Mouse (Mus musculus) embryonic facial prominence, embryonic 13.5 days (tissue): ENCODE results near the gene Ncor2. TPM values are rescaled to one million over a fixed set of nuclear protein-coding genes. Genes with fewer than 3 reads are reported as not detected.
A peak's percentile ranks its signal among the peaks of the same experiment; 100 is the strongest.

Experiments
- ATAC-seq: fragments of 200-750 bp; cut with Nextera tagmentation; 2 replicates; pipeline ENCODE4 v1.8.0; 2017; ENCODE audit warnings: low read depth; ENCODE audit not compliant: insufficient number of reproducible peaks, insufficient read depth, low FRiP score, low TSS enrichment
- H3K27ac ChIP-seq: fragments of 300-500 bp; sonication (generic); 2 replicates; pipeline ENCODE4 v1.5.1; 2015; ENCODE audit warnings: moderate library complexity, mild to moderate bottlenecking, inconsistent platforms
- H3K27me3 ChIP-seq: fragments of 300-500 bp; sonication (generic); 2 replicates; pipeline ENCODE4 v1.6.1; 2015; ENCODE audit warnings: mild to moderate bottlenecking, inconsistent platforms
- H3K36me3 ChIP-seq: fragments of 300-500 bp; sonication (generic); 2 replicates; pipeline ENCODE4 v1.6.1; 2015; ENCODE audit warnings: mild to moderate bottlenecking, inconsistent platforms
- H3K4me1 ChIP-seq: fragments of 300-500 bp; sonication (generic); 2 replicates; pipeline ENCODE4 v1.6.1; 2015; ENCODE audit warnings: inconsistent platforms
- H3K4me2 ChIP-seq: fragments of 300-500 bp; sonication (generic); 2 replicates; pipeline ENCODE4 v1.6.1; 2015; ENCODE audit warnings: moderate library complexity, mild to moderate bottlenecking, inconsistent platforms
- H3K4me3 ChIP-seq: fragments of 300-500 bp; sonication (generic); 2 replicates; pipeline ENCODE4 v1.5.1; 2015; ENCODE audit warnings: mild to moderate bottlenecking, inconsistent platforms
- H3K9ac ChIP-seq: fragments of 300-500 bp; sonication (generic); 2 replicates; pipeline ENCODE4 v1.6.1; 2015; ENCODE audit warnings: mild to moderate bottlenecking, inconsistent platforms
- H3K9me3 ChIP-seq: fragments of 300-500 bp; sonication (generic); 2 replicates; pipeline ENCODE4 v1.6.1; 2016; ENCODE audit warnings: inconsistent platforms
- WGBS: fragments of 180-500 bp; shearing (Covaris S2); methylation state at CpG from one replicate; pipeline ENCODE4 v1.1.7; 2015; ENCODE audit warnings: mixed read lengths; 5-methylcytosine and 5-hydroxymethylcytosine counted together
- polyA plus RNA-seq: library from polyadenylated mRNA; unstranded; fragments of >200 nt; fragmentation: Nextera tagmentation; extraction: Ambion mirVana; gene quantifications from 2 replicates; pipeline ENCODE4 v1.2.1, GENCODE M21; 2015

Ncor2 gene
- polyA plus RNA-seq, 1 experiment from 2014 or later, result 36.2 TPM

DNA sequence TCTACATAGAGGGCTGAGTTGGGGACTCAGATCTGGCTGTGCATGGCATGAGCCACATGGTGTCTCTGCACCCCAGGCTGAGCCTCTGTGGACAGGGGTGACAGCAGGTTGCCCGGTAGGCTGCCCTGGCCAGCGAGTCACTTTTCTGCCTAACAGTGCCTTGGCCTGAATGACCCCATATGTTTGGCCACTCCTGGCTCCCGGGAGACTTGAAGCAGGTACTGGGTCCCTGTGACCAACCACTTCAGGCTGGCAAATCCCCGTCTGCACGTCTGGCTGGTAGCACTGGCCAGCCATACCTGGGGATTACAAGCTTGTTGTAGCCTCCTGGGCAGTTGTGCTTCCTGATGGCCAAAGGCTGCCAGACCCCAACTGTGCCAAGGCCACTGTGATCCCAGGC, 109.1 kb downstream of the Ncor2 start:
- peaks cover 88% of the 10 kb centered on the region for H3K36me3 ChIP-seq
- no peak overlapping the region for H3K4me3 ChIP-seq
- H3K9me3 ChIP-seq, result no peaks in the 10 kb centered on the region
- ATAC-seq, result no peak
- H3K27ac ChIP-seq, result peak overlapping the region; percentile 76; the same call in 1 of the 2 replicates
- peaks cover 35% of the 10 kb centered on the region for H3K4me1 ChIP-seq
- no peaks in the 10 kb centered on the region for H3K27me3 ChIP-seq
- no peak overlapping the region for H3K4me2 ChIP-seq
- H3K9ac ChIP-seq, result no peak overlapping the region
- WGBS, result 79% methylated on average over 5 of the region's 5 CpGs

DNA sequence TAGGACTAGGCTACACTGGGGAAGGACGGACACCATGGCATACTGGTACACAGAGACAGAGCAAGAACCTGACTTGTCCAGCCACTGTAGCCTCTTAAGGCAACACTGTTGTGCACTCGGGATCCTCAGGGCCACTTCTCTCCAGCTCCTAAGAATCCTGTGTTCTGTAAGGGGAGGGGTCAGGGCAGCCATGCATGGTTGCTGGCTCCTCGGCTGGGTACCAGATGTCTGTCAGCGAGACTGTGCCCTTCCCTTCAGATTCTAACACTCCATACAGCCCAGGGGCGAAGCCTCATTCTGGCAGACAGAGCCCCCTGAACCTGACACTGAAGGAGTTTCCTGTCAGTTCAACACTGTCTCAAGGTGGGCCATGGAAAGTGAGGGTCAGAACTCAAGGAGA, 109.6 kb downstream of the Ncor2 start:
- no peak overlapping the region for H3K9ac ChIP-seq
- WGBS, result 39% methylated on average over 5 of the region's 5 CpGs
- H3K9me3 ChIP-seq, result no peaks in the 10 kb centered on the region
- H3K27me3 ChIP-seq, result no peaks in the 10 kb centered on the region
- no peak overlapping the region for H3K4me3 ChIP-seq
- no peak overlapping the region for H3K4me2 ChIP-seq
- H3K36me3 ChIP-seq, result peaks cover 88% of the 10 kb centered on the region
- no peak for ATAC-seq
- peak overlapping the region; percentile 76 for H3K27ac ChIP-seq
- H3K4me1 ChIP-seq, result peaks cover 35% of the 10 kb centered on the region

DNA sequence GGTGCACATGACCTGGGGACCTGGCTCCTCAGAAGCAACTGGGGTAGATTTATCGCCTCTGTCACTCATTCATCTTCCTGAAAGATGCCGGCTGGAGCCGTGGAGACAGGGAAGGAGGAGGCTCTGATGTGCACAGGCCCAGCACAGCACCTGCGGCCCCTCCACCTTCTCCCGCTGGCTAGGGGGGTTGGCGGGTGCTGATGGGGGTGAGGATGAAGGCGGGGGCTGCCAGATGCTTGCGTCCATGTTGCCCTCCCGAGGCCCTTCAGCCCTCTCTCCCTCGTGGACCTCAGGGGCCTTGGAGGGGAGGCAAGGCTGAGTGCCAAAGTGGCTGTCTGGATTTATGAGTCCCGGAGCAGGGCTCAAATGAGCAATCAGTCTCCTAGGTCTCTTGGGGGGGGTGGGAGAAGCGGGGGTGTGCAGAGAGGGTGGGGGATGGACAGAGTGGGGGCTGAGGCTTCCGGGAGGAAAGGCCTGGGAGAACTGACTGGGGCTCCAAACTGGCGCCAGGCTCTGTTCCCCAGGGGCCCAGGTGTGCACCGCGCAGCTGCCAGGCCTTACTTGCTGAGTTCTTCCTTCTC, 110.6 kb downstream of the Ncor2 start:
- Histone ChIP-seq H3K4me3 (no peak overlapping the region), H3K4me1 (peaks cover 35% of the 10 kb centered on the region), H3K36me3 (peaks cover 88% of the 10 kb centered on the region), H3K4me2 (no peak overlapping the region), H3K27ac (peak overlapping the region; percentile 76), H3K9ac (0 out of 2 replicates have a peak overlapping the region, but pooled peaks have one; percentile 32), H3K9me3 (no peaks in the 10 kb centered on the region), H3K27me3 (no peaks in the 10 kb centered on the region)
- WGBS, result 77% methylated on average over 16 of the region's 16 CpGs
- no peak for ATAC-seq

DNA sequence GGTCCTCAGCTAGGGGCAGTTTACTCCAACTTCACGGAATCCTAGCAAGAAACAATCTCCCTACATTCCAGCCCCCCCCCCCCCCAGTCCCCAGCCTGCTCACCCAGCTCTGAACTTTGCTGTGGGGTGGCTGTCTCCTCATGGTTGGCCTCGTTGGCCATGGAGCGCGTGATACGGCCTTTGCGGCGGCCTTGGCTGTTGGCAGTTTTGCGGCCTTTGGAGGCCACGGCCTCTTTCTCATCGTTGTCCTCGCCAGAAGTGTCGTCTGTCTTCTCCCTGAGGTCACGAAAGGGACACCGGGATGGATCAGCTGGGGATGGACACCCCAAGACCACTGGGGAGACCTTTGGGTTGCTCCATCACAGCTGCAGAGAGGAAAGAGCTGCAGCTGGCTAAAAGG, 111.3 kb downstream of the Ncor2 start:
- no peak for ATAC-seq
- Histone ChIP-seq H3K9me3 (no peaks in the 10 kb centered on the region), H3K9ac (no peak overlapping the region), H3K36me3 (peaks cover 89% of the 10 kb centered on the region), H3K4me1 (peaks cover 40% of the 10 kb centered on the region), H3K4me3 (no peak overlapping the region), H3K4me2 (no peak overlapping the region), H3K27ac (no peak overlapping the region), H3K27me3 (no peaks in the 10 kb centered on the region)
- 94% methylated on average over 14 of the region's 14 CpGs for WGBS

DNA sequence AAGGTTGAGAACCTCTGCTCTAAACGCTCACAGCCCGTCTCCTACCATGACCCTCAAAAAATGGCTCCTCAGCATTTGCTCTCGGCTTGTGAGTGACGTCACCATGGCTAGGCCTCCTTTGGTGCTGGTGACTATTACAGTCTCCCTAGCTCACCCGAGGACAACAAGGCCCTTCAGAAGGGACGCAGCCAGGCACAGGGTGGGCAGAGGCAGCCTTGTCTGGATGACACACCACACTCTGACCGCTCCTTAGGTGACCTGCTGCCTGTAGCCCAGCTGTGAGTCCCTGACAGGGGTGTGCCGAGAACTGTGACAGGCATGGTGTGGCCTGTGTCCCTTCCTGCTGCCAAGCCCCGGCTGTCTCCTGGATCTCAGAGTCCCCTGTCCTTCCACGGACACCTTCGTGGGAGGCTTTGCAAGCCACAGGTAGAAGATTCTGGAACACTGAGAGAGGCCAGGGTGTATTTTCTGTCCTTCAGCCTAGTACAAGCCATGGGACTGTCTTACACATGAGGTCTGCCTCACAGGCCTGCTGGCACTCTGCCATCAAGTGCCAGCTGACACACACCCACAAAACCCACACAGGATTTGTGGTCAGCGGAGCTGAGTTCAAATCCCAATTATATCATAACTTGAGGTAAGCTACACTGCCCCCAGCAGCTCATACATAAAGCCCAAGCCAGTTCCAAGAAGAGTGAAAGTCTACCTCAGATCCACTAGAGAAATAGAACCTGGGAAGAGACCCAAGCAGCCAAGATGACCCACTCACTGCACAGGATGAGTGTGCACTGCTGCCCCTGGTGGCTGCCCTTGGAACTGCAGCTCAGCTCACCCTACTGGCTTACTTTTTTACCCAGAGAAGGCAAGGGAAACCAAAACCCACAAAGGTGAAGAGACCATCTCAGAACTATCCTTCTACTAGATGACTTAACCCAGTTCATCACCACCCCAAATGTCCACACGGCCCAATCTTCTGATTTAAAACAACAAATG, 112.2 kb downstream of the Ncor2 start:
- WGBS, result 87% methylated on average over 13 of the region's 13 CpGs
- no peak overlapping the region for H3K9ac ChIP-seq
- no peak overlapping the region for H3K4me2 ChIP-seq
- H3K27me3 ChIP-seq, result no peaks in the 10 kb centered on the region
- H3K4me3 ChIP-seq, result no peak overlapping the region
- H3K27ac ChIP-seq, result no peak overlapping the region
- H3K9me3 ChIP-seq, result no peaks in the 10 kb centered on the region
- no peak for ATAC-seq
- H3K4me1 ChIP-seq, result peaks cover 36% of the 10 kb centered on the region
- H3K36me3 ChIP-seq, result peaks cover 87% of the 10 kb centered on the region

DNA sequence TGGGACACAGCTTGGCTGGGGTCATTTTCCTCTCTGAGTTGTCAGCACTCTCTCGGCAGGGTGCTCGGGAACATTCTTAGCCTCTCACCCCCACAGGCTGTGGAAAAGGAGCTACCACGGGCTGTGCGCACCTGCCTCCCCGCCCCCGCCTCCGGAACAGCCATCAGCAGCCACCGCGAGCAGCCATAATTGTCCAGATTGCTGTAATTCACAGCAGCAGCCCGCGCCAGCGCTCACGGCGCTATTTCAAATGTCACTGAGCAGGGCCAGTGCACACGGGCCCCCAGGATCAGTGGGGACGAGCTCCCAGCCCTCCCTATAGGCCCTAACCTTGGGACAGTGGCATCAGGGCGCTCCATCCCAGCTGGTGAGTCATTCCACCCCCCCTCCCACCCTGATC, 116.0 kb downstream of the Ncor2 start:
- Histone ChIP-seq H3K4me1 (peaks cover 33% of the 10 kb centered on the region), H3K27ac (no peak overlapping the region), H3K36me3 (peaks cover 73% of the 10 kb centered on the region), H3K4me3 (no peak overlapping the region), H3K4me2 (no peak overlapping the region), H3K9ac (no peak overlapping the region), H3K9me3 (no peaks in the 10 kb centered on the region), H3K27me3 (peaks cover 4% of the 10 kb centered on the region; the same call in 1 of the 2 replicates)
- 56% methylated on average over 17 of the region's 17 CpGs for WGBS
- no peak for ATAC-seq

DNA sequence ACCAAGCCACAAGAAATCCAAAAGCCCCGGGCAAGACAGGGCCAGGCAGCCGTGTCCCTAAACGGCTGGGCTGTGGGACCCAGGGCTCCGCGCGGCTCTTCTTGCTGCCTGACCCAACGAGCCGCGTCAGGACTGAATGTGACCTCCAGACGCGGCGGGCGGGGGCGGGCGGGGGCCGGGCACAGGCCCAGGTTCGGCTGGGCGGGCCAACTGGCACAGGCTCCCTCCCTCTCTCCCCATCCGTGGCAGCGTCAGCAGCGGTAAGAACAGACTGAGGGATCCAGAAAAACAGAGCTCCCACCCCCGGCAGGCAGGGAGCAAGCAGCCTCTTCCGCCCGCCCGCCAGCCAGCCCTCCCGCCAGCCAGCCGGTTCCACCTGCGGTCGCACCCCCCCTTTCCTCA, 120.8 kb downstream of the Ncor2 start:
- 4% methylated on average over 26 of the region's 29 CpGs for WGBS
- H3K27me3 ChIP-seq, result peaks cover 4% of the 10 kb centered on the region; the same call in 1 of the 2 replicates
- peak overlapping the region; percentile 31 for H3K4me3 ChIP-seq
- peaks cover 58% of the 10 kb centered on the region for H3K36me3 ChIP-seq
- peak overlapping the region; percentile 53 for H3K9ac ChIP-seq
- no peaks in the 10 kb centered on the region for H3K9me3 ChIP-seq
- ATAC-seq, result peak; percentile 7; the same call in 1 of the 2 replicates
- H3K4me1 ChIP-seq, result peaks cover 63% of the 10 kb centered on the region
- H3K27ac ChIP-seq, result peak overlapping the region; percentile 78
- H3K4me2 ChIP-seq, result peak overlapping the region; percentile 57

DNA sequence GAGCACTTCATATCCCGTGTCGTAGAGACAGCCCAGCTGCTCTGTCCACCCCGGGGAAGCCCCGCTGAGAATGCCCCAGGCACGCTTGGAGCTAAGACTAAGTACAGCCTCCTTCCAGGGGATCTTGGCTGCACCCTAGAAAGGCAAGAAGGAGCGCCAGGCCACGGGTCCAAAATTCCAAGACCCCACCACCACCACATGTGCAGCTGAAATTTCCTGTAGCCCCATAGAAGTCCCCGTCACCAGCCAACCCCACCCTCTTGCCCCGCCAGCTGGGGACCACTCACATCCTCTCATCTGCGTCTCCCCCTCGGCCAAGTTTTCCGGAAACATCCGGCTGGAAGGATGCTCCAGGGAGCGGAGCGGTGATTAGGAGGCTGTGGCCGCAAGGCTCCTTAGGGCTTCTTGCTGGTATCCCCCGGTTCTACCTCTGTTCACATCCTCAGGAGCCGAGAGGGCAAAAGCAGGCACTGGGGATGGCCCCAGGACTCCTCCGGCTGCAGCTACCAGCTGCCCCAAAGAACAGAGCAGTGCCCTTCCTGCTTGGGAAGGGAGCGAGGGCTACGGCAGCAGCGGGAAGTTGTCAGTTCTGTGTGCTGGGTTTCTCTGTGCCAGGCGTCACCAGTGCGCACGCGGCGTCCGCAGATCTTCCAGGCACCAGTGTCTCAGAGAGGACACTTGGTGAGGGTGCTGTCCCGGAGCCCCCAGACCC, 121.3 kb downstream of the Ncor2 start:
- 17% methylated on average over 29 of the region's 29 CpGs for WGBS

DNA sequence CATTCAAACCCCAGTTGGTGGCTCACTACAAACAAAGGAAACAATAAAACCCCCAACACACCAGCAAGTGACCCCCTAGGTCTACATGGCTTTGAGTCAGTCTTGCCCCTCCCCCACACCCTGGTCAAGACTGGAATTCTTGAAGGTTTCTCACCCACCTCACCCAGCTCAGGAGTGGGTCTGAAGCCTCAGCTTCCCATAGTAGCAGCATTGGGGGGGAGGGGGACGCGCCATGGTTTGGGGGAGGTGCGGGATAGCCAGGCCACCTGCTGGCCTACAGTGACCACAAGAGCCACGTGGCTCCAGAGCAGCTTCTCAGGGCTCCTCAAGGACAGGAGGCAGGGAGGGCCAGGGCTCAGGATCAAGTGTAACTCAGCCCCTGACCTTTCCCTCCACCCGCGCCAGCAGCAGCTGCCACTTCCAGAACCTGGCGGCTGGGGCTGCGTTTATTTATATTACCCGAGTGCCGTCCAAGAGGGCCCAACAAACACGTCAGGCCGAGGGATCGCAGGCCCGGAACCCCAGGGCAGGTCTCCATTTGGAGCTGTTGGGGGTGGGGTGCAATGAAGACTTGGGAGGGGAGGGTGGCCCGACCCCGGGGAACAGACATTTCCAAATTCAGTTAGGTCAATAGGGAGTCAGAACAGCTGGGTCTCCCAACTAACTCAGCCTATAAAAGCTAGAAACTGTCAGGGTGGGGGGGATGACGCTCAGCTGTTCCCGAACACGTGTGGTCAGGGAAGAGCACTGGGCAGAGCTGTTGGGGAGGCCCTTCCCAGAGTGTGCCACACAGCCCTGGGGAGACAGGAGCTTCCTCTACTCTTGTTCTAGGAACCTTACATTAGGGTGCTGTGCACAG, 122.1 kb downstream of the Ncor2 start:
- Histone ChIP-seq H3K36me3 (peaks cover 61% of the 10 kb centered on the region), H3K4me3 (peak overlapping the region; percentile 31; the same call in 1 of the 2 replicates), H3K4me1 (peaks cover 63% of the 10 kb centered on the region), H3K4me2 (peak overlapping the region; percentile 57), H3K9me3 (no peaks in the 10 kb centered on the region), H3K27me3 (peaks cover 4% of the 10 kb centered on the region; the same call in 1 of the 2 replicates), H3K9ac (peak overlapping the region; percentile 53; the same call in 1 of the 2 replicates), H3K27ac (peak overlapping the region; percentile 78)
- 26% methylated on average over 19 of the region's 19 CpGs for WGBS
- ATAC-seq, result no peak

More for the DNA sequence above, 121.3 kb downstream of the Ncor2 start:
- H3K4me1 ChIP-seq, result peaks cover 63% of the 10 kb centered on the region
- H3K9ac ChIP-seq, result peak overlapping the region; percentile 53
- no peak for ATAC-seq
- peak overlapping the region; percentile 31 for H3K4me3 ChIP-seq
- peak overlapping the region; percentile 78 for H3K27ac ChIP-seq
- H3K36me3 ChIP-seq, result peaks cover 59% of the 10 kb centered on the region
- H3K4me2 ChIP-seq, result peak overlapping the region; percentile 57
- no peaks in the 10 kb centered on the region for H3K9me3 ChIP-seq
- H3K27me3 ChIP-seq, result peaks cover 4% of the 10 kb centered on the region; the same call in 1 of the 2 replicates

DNA sequence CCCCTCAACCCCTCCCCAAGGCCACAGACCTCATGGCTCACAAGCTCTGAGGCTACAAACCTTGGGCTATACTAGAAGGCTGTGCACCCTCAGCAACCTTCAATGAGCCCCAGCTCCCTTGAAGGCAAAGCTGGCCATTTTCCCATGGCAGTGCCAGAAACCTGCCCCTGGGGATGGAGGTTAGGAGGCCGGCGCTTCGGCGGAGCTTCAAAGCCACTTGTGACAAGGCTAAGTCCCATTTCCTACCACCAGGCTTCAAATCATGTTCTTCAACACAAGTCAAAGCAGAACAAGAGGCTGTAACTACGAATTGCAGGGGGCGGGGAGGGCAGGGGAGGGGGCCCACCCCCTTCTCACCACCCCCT, 122.7 kb downstream of the Ncor2 start:
- Histone ChIP-seq H3K27ac (peak overlapping the region; percentile 17), H3K4me1 (peaks cover 63% of the 10 kb centered on the region), H3K27me3 (peaks cover 4% of the 10 kb centered on the region; the same call in 1 of the 2 replicates), H3K4me2 (peak overlapping the region; percentile 57), H3K9me3 (no peaks in the 10 kb centered on the region), H3K9ac (0 out of 2 replicates have a peak overlapping the region, but pooled peaks have one; percentile 7), H3K36me3 (peaks cover 61% of the 10 kb centered on the region), H3K4me3 (no peak overlapping the region)
- 27% methylated on average over 6 of the region's 6 CpGs for WGBS
- no peak for ATAC-seq
